Mouse (Mus musculus): ENCODE results near the gene Rab3gap2.

DNA sequence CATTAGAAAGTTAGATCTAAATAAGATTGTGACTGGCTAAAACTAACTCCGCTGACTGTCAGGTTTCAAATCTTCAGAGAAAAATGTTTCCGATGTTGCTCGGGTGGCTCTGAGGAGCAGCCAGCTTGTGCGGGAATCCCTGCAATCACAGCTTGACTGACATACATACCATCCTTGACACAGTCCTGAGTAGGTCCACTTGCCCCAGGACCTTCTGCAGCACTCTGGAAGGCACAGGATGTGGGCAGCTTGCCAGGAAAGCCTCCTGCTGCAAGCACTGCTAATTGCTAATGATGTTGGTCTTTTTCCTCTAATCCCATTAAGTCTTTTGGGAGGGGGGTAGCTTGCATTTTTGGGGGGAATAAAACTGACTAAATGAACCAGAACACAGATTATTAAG lies 81.3 kb downstream of the Rab3gap2 start:
- TF ChIP-seq HCFC1 (IDR thresholded peaks at IDR 0.05; ENCODE audit: low read depth, low read length), result no peak
- no peak for TF ChIP-seq ZNF384 (IDR thresholded peaks at IDR 0.05; ENCODE audit: low read depth, low read length)
- no peak for TF ChIP-seq MXI1 (IDR thresholded peaks at IDR 0.05; ENCODE audit: low read depth, low read length)
- TF ChIP-seq EP300 (IDR thresholded peaks at IDR 0.05; ENCODE audit: low read length), result no peak
- no peak for TF ChIP-seq SIN3A (IDR thresholded peaks at IDR 0.05; ENCODE audit: low read length)
- TF ChIP-seq POLR2A (IDR thresholded peaks at IDR 0.05; ENCODE audit: low read depth, low read length), result no peak
- TF ChIP-seq ZMIZ1 (IDR thresholded peaks at IDR 0.05; ENCODE audit: low read depth, low read length), result no peak
- TF ChIP-seq CTCF (conservative IDR thresholded peaks at IDR 0.05 in 1 of 2, IDR thresholded peaks at IDR 0.05 in 1 of 2; ENCODE audit: low read depth in 2 of 2, low read length in 2 of 2), result no peak
- TF ChIP-seq JUN (IDR thresholded peaks at IDR 0.05; ENCODE audit: insufficient read depth, low read depth, low read length), result no peak
- no peak for TF ChIP-seq ETS1 (conservative IDR thresholded peaks at IDR 0.05; ENCODE audit: low read depth, low read length)
